Mouse (Mus musculus): ENCODE measurements around the gene Tmem191c. TPM values are rescaled to one million over a fixed set of nuclear protein-coding genes. Genes with fewer than 3 reads are reported as not detected.

The Tmem191c gene
- polyA plus RNA-seq, 1 experiment from 2014 or later, result 6.6 TPM

GRCm38 (mm10) chr16:17303521-17304245 lies 27.8 kb downstream of the Tmem191c start:
- Histone ChIP-seq H3K4me3 (ENCODE audit: low read depth, low read length) (no peak overlapping the region), H3K9me3 (replicated peaks; ENCODE audit: control insufficient read depth, low read length) (no peaks in the 10 kb centered on the region), H3K4me1 (ENCODE audit: control insufficient read depth, insufficient read depth, low read length) (no peaks in the 10 kb centered on the region), H3K36me3 (ENCODE audit: control insufficient read depth, insufficient read depth, low read length) (peaks cover 91% of the 10 kb centered on the region), H3K4me2 (ENCODE audit: low read length) (no peak overlapping the region), H3K27me3 (replicated peaks; ENCODE audit: control insufficient read depth, insufficient read depth, low read length) (no peaks in the 10 kb centered on the region), H3K27ac (ENCODE audit: low read depth, low read length) (no peak overlapping the region), H3K9ac (ENCODE audit: low read length) (no peak overlapping the region)
- no peak for DNase-seq (ENCODE audit: low spot score)
- no peak for ATAC-seq
- 87% methylated on average over 5 of the region's 5 CpGs for WGBS

DNA sequence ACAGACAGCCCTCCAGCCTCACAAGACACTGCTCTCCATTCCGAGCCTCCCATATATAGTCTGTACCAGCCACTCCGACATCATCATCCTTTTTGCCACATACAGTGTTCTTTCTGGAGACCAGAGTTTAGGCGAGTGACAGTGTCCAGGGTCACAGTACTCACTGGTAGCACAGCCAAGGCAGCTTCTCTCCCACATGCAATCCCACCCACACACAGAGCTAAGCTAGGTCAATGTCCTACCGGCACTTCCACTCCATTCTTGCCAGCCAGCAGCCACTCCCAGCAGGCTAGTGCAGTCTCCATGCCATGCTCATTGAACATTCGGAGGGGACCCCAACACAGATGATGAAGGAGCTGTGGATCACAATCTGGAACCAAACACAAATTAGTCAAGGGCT lies 31.6 kb downstream of the Tmem191c start:
- H3K36me3 ChIP-seq (ENCODE audit: control insufficient read depth, insufficient read depth, low read length), result peaks cover 90% of the 10 kb centered on the region

DNA sequence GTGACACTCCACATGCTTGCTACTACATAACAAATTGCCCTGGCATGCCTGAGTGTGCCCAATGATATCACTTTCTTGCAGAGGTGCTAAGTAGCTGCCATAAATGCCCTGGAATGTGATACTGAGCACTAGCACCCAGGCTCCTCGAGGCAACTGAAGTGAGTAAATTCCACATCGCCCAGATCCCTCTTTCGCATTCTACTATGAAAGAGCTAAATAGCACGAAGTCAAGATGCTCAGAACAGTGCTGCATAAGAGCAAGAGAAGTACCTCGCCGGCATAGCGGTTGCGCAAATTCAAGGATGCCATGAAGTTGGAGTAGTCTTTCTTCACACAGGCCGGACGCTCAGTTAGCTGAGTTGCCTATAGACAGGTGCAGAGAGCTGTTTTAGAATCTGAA lies 33.2 kb downstream of the Tmem191c start:
- Histone ChIP-seq H3K9ac (ENCODE audit: low read length) (no peak overlapping the region), H3K4me2 (ENCODE audit: low read length) (no peak overlapping the region), H3K27ac (ENCODE audit: low read depth, low read length) (no peak overlapping the region), H3K36me3 (ENCODE audit: control insufficient read depth, insufficient read depth, low read length) (peaks cover 82% of the 10 kb centered on the region), H3K4me3 (ENCODE audit: low read depth, low read length) (no peak overlapping the region), H3K4me1 (ENCODE audit: control insufficient read depth, insufficient read depth, low read length) (no peaks in the 10 kb centered on the region), H3K27me3 (replicated peaks; ENCODE audit: control insufficient read depth, insufficient read depth, low read length) (no peaks in the 10 kb centered on the region), H3K9me3 (replicated peaks; ENCODE audit: control insufficient read depth, low read length) (no peaks in the 10 kb centered on the region)
- WGBS, result 95% methylated on average over 10 of the region's 10 CpGs
- DNase-seq (ENCODE audit: low spot score) (no peak), ATAC-seq (no peak)

More for the DNA sequence above, 31.6 kb downstream of the Tmem191c start:
- WGBS, result 89% methylated on average over 5 of the region's 5 CpGs
- no peak overlapping the region for H3K27ac ChIP-seq (ENCODE audit: low read depth, low read length)
- no peak overlapping the region for H3K4me3 ChIP-seq (ENCODE audit: low read depth, low read length)
- no peaks in the 10 kb centered on the region for H3K4me1 ChIP-seq (ENCODE audit: control insufficient read depth, insufficient read depth, low read length)
- ATAC-seq, result no peak
- DNase-seq (ENCODE audit: low spot score), result no peak
- H3K4me2 ChIP-seq (ENCODE audit: low read length), result no peak overlapping the region
- H3K27me3 ChIP-seq (replicated peaks; ENCODE audit: control insufficient read depth, insufficient read depth, low read length), result no peaks in the 10 kb centered on the region
- no peaks in the 10 kb centered on the region for H3K9me3 ChIP-seq (replicated peaks; ENCODE audit: control insufficient read depth, low read length)
- no peak overlapping the region for H3K9ac ChIP-seq (ENCODE audit: low read length)

GRCm38 (mm10) chr16:17312531-17312930 lies 36.7 kb downstream of the Tmem191c start:
- no peak for DNase-seq (ENCODE audit: low spot score)
- H3K4me3 ChIP-seq (ENCODE audit: low read depth, low read length), result no peak overlapping the region
- 92% methylated on average over 5 of the region's 5 CpGs for WGBS

GRCm38 (mm10) chr16:17316554-17316953 lies 40.7 kb downstream of the Tmem191c start:
- no peak overlapping the region for H3K4me2 ChIP-seq (ENCODE audit: low read length)
- no peaks in the 10 kb centered on the region for H3K27me3 ChIP-seq (replicated peaks; ENCODE audit: control insufficient read depth, insufficient read depth, low read length)
- no peak overlapping the region for H3K27ac ChIP-seq (ENCODE audit: low read depth, low read length)
- ATAC-seq, result no peak
- no peak overlapping the region for H3K4me3 ChIP-seq (ENCODE audit: low read depth, low read length)
- no peaks in the 10 kb centered on the region for H3K9me3 ChIP-seq (replicated peaks; ENCODE audit: control insufficient read depth, low read length)
- no peak overlapping the region for H3K9ac ChIP-seq (ENCODE audit: low read length)
- DNase-seq (ENCODE audit: low spot score), result no peak
- peaks cover 68% of the 10 kb centered on the region for H3K36me3 ChIP-seq (ENCODE audit: control insufficient read depth, insufficient read depth, low read length)
- WGBS, result 95% methylated on average over 7 of the region's 7 CpGs
- no peaks in the 10 kb centered on the region for H3K4me1 ChIP-seq (ENCODE audit: control insufficient read depth, insufficient read depth, low read length)

More at GRCm38 (mm10) chr16:17312531-17312930, 36.7 kb downstream of the Tmem191c start:
- H3K4me1 ChIP-seq (ENCODE audit: control insufficient read depth, insufficient read depth, low read length), result no peaks in the 10 kb centered on the region
- peaks cover 82% of the 10 kb centered on the region for H3K36me3 ChIP-seq (ENCODE audit: control insufficient read depth, insufficient read depth, low read length)
- no peaks in the 10 kb centered on the region for H3K9me3 ChIP-seq (replicated peaks; ENCODE audit: control insufficient read depth, low read length)
- no peak overlapping the region for H3K27ac ChIP-seq (ENCODE audit: low read depth, low read length)
- H3K4me2 ChIP-seq (ENCODE audit: low read length), result no peak overlapping the region
- no peak for ATAC-seq
- H3K27me3 ChIP-seq (replicated peaks; ENCODE audit: control insufficient read depth, insufficient read depth, low read length), result no peaks in the 10 kb centered on the region
- no peak overlapping the region for H3K9ac ChIP-seq (ENCODE audit: low read length)

GRCm38 (mm10) chr16:17321481-17321880 lies 45.6 kb downstream of the Tmem191c start:
- Histone ChIP-seq H3K27me3 (replicated peaks; ENCODE audit: control insufficient read depth, insufficient read depth, low read length) (no peaks in the 10 kb centered on the region), H3K9ac (ENCODE audit: low read length) (no peak overlapping the region), H3K36me3 (ENCODE audit: control insufficient read depth, insufficient read depth, low read length) (peaks cover 72% of the 10 kb centered on the region), H3K4me2 (ENCODE audit: low read length) (no peak overlapping the region), H3K9me3 (replicated peaks; ENCODE audit: control insufficient read depth, low read length) (no peaks in the 10 kb centered on the region), H3K4me3 (ENCODE audit: low read depth, low read length) (no peak overlapping the region), H3K4me1 (ENCODE audit: control insufficient read depth, insufficient read depth, low read length) (no peaks in the 10 kb centered on the region), H3K27ac (ENCODE audit: low read depth, low read length) (no peak overlapping the region)
- peak; percentile 10 for DNase-seq (ENCODE audit: low spot score)
- no peak for ATAC-seq
- WGBS, result 77% methylated on average over 5 of the region's 5 CpGs

DNA sequence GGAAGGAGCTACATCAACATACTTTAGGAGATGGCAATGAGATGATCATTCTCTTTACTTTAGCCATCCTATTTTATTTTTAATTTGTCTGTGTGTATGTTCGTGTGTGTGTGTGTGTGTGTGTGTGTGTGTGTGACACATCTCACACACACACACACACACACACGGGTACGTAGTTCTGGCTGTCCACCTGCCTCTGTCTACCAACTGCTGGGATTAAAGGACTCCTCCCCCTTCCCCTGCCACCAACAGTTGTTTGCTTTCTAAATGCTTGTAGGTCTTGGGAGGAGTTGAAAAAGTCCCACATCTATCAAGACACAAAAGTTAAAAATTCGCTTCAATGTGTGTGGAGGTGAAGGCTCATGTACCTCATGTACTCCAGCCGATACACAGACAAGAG lies 48.9 kb downstream of the Tmem191c start:
- no peak overlapping the region for H3K4me2 ChIP-seq (ENCODE audit: low read length)
- no peaks in the 10 kb centered on the region for H3K9me3 ChIP-seq (replicated peaks; ENCODE audit: control insufficient read depth, low read length)
- no peak overlapping the region for H3K9ac ChIP-seq (ENCODE audit: low read length)
- no peak overlapping the region for H3K4me3 ChIP-seq (ENCODE audit: low read depth, low read length)
- WGBS, result 94% methylated on average over 5 of the region's 5 CpGs
- DNase-seq (ENCODE audit: low spot score) (no peak), ATAC-seq (no peak)
- H3K27me3 ChIP-seq (replicated peaks; ENCODE audit: control insufficient read depth, insufficient read depth, low read length), result no peaks in the 10 kb centered on the region
- no peak overlapping the region for H3K27ac ChIP-seq (ENCODE audit: low read depth, low read length)
- peaks cover 47% of the 10 kb centered on the region for H3K36me3 ChIP-seq (ENCODE audit: control insufficient read depth, insufficient read depth, low read length)
- no peaks in the 10 kb centered on the region for H3K4me1 ChIP-seq (ENCODE audit: control insufficient read depth, insufficient read depth, low read length)

- Histone ChIP-seq H3K4me2 (ENCODE audit: low read length) (no peak overlapping the region), H3K36me3 (ENCODE audit: control insufficient read depth, insufficient read depth, low read length) (peaks cover 46% of the 10 kb centered on the region), H3K9ac (ENCODE audit: low read length) (no peak overlapping the region), H3K4me1 (ENCODE audit: control insufficient read depth, insufficient read depth, low read length) (no peaks in the 10 kb centered on the region), H3K9me3 (replicated peaks; ENCODE audit: control insufficient read depth, low read length) (no peaks in the 10 kb centered on the region), H3K27me3 (replicated peaks; ENCODE audit: control insufficient read depth, insufficient read depth, low read length) (no peaks in the 10 kb centered on the region), H3K27ac (ENCODE audit: low read depth, low read length) (no peak overlapping the region), H3K4me3 (ENCODE audit: low read depth, low read length) (no peak overlapping the region)
- ATAC-seq, result no peak
- no peak for DNase-seq (ENCODE audit: low spot score)
- WGBS, result 88% methylated on average over 2 of the region's 2 CpGs
Observed at GRCm38 (mm10) chr16:17326064-17326463, 50.2 kb downstream of the Tmem191c start.

- no peak overlapping the region for H3K27ac ChIP-seq (ENCODE audit: low read depth, low read length)
- no peaks in the 10 kb centered on the region for H3K4me1 ChIP-seq (ENCODE audit: control insufficient read depth, insufficient read depth, low read length)
- ATAC-seq (no peak), DNase-seq (ENCODE audit: low spot score) (no peak)
- H3K36me3 ChIP-seq (ENCODE audit: control insufficient read depth, insufficient read depth, low read length), result peaks cover 16% of the 10 kb centered on the region
- WGBS, result 94% methylated on average over 1 of the region's 1 CpGs
- no peaks in the 10 kb centered on the region for H3K27me3 ChIP-seq (replicated peaks; ENCODE audit: control insufficient read depth, insufficient read depth, low read length)
- no peak overlapping the region for H3K9ac ChIP-seq (ENCODE audit: low read length)
- no peaks in the 10 kb centered on the region for H3K9me3 ChIP-seq (replicated peaks; ENCODE audit: control insufficient read depth, low read length)
- no peak overlapping the region for H3K4me3 ChIP-seq (ENCODE audit: low read depth, low read length)
- no peak overlapping the region for H3K4me2 ChIP-seq (ENCODE audit: low read length)
Observed at GRCm38 (mm10) chr16:17329848-17330570, 54.1 kb downstream of the Tmem191c start.
